Mouse (Mus musculus): Measurements from ENCODE around the gene Acat3.
"Not testable (repeated sequence)": the region's sequence is repeated elsewhere in the genome, so short reads cannot be mapped to it uniquely, and the experiment has no call there.

Acat3 gene

GRCm38 (mm10) chr17:12940151-12940805 is at the start of gene Acat3:
Gene Acat3 (minus strand): TSS chr17:12940600.
- no peak for DNase-seq (ENCODE audit: low spot score in 2 of 2)

GRCm38 (mm10) chr17:12988096-12988495 is 47.7 kb upstream of the Acat3 start:
- DNase-seq (ENCODE audit: low spot score in 2 of 2): not testable (repeated sequence)

DNA sequence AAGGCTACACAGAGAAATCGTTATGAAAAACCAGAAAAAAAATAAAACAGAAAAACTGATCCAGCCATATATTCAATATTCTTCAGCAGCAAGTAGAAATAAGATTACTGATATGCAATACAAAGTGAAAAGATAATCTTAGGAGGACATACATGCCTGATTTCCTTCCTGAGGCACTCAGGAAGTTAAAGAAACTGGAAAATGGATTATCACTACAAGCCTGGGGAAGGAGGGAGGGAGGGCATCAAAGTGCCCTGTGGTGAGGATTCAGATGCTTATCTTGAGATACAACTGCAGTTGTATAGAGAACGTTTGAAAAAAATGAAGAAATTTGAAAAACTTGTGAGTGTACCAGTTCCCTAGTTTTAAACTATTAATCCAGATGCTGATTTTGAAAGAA is 43.6 kb upstream of the Acat3 start:
- no peak for DNase-seq (ENCODE audit: low spot score in 2 of 2)

DNA sequence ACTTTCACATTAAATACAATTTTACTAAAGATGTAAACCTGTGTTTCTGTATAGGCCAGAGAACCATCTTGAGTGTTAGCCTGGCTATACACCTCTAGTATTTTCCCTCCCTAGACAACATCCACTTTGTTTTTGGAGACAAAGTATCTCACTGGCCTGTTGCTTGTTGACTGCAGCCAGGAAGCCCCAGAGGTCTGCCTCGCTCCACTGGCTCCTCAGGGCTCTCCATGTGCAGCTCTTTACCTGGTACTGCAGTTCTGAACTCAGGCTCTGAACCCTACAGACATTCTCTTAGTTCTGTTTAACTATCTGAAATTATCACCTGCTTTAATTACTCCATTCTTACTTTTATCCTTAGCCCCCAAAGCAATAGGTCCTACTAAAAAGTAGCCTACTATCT is 38.1 kb upstream of the Acat3 start:
- no peak for DNase-seq (ENCODE audit: low spot score in 2 of 2)

DNA sequence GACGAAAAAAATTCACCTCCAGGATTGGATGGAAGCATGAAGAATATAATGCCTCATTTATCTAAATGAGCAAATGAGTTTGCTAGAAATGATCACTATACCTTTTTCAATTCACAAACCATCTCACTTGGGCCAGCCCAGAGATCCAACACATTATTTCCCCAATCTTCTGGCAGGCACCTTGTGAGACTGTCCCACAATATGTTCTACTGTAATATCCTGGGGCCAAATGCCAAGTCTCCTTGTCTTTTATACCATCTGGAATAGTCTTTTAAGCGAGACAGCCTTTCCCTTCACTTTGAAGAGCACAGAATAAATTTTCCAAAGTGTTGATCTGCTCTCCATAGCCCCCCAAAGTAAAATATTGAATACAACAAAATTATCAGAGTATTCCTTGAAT is 33.5 kb upstream of the Acat3 start:
- DNase-seq (ENCODE audit: low spot score in 2 of 2): no peak

DNA sequence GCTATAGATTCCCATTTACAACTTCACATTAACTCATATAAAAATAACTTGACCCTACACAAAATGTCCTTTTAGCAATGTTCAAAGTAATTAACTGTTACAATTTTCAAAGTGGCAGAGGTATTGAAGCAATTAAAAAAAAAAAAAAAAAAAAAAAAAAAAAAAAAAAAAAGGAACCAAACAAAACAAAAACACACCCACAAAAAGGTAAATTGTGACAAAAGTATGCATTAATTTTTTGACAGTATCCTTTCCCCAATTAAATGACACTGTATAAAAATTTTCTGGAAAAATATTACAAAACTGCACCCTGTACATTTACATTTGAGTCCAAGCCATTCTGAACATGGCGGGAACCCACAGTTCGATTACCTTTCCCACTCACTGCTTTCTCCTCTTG is 26.8 kb upstream of the Acat3 start:
- no peak for DNase-seq (ENCODE audit: low spot score in 2 of 2)

DNA sequence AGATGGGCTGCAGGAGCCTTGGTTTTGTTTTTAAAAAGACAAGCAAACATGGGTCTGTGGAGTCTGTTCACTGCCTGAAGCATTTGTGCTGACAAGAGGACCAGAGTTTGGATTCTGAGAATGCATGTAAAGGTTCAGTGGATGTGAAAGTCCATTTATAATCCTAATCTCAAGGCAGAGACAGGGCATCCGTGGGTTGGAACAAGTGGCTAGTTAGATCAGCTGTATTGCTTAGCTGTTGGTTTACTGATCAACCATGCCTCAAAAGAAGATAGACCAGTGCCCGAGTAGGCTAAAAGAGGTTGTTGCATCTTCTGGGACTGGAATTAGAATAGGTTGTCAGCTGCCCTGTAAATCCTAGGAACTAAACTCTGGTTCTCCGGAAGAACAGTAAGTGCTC is 23.1 kb upstream of the Acat3 start:
- DNase-seq (ENCODE audit: low spot score in 2 of 2): no peak

DNA sequence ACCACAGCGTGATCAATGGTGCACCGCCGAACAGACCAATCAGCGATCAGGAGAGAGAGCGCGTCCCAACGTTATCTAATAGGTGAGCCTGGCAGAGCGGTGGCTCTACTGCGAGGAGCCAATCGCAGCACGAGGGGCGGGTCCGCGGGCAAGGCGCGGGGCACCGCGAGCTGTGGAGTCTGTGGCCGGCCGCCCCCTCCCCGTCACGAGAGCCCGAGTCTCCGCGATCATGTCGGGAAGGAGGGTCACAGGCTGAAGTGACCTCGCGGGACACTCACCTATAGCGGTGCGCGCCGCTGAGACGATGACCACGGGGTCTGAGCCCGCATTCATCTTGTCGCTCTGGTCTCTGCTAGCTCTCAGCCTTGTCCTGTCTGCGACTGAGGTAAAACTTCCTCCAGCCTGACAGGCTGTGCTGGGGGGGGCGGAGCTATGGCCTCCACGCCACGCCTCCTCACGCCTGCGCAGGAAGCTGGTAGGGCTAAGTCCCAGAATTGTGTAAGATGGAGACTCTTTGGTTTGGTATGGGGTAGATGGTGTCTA is 20.0 kb upstream of the Acat3 start, which contains the start of gene Acat2:
TSS of gene Acat2 (minus strand) at position 417 of the 543 bp plus-strand sequence.
- peak; percentile 94 to 96 for DNase-seq (ENCODE audit: low spot score in 2 of 2)

DNA sequence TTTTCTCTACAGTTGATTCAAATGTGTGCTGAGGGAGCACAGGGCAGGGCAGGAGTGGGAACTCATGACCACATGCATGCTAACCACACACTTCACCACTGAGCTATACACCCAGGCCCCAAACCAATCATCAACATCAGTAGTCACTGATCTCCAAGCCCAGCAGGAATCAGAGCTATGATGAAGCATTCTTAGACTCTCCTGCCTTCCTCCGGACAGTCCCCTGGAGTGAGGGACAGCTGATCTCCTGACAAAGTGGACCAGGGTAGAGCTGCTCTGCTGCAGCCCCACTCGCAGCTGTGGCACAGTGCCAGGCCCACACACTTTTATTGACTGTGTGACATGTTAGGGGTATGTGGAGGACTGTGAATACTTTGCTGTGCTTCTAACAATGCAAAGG is 19.0 kb upstream of the Acat3 start:
- not testable (repeated sequence) for DNase-seq (ENCODE audit: low spot score in 2 of 2)

GRCm38 (mm10) chr17:12956664-12957063 is 16.3 kb upstream of the Acat3 start:
- no peak for DNase-seq (ENCODE audit: low spot score in 2 of 2)

DNA sequence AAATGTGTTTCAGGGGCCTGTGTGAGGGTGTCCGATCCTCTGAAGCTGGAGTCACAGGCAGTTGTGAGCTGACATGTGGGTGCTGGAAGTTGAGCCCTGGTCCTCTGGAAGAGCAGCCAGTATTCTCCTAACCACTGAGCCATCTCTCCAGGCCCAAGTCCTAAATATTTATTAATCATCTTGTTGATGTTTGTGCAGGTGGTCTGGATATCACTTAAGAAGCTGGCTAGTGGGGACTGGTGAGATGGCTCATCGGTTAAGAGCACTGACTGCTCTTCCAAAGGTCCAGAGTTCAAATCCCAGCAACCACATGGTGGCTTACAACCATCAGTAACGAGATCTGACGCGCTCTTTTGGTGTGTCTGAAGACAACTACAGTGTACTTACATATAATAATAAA is 9.3 kb upstream of the Acat3 start:
- no peak for DNase-seq (ENCODE audit: low spot score in 2 of 2)

- no peak for DNase-seq (ENCODE audit: low spot score in 2 of 2)
These were observed 2.2 kb upstream of the Acat3 start for GRCm38 (mm10) chr17:12942459-12943162.

GRCm38 (mm10) chr17:12941543-12942260 is 1.3 kb upstream of the Acat3 start:
- DNase-seq (ENCODE audit: low spot score in 2 of 2): no peak

DNA sequence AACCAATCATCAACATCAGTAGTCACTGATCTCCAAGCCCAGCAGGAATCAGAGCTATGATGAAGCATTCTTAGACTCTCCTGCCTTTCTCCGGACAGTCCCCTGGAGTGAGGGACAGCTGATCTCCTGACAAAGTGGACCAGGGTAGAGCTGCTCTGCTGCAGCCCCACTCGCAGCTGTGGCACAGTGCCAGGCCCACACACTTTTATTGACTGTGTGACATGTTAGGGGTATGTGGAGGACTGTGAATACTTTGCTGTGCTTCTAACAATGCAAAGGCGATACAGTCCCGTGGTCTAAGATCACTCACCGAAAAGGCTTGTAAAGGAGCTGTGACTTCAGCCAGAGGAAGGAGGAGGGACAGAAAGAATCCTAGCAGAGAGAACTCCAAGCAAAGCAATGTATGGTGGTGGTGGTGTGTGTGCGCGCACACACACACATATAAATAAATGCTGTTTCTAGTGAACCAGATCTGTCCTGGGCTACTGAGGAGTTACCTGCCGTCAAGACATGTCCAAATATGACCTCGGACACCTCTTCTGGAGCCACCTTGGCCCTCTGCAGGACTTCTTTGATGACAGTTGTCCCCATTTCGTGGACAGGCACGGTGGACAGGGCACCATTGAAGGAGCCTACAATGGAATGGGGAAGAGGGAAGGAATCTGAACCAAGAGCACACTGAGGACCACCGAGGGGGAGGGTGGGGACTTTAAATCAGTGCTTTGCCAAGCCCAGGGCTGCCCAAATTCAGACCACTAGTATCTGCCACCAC is 837 bp downstream of the Acat3 start:
- DNase-seq (ENCODE audit: low spot score in 2 of 2): not testable (repeated sequence)

DNA sequence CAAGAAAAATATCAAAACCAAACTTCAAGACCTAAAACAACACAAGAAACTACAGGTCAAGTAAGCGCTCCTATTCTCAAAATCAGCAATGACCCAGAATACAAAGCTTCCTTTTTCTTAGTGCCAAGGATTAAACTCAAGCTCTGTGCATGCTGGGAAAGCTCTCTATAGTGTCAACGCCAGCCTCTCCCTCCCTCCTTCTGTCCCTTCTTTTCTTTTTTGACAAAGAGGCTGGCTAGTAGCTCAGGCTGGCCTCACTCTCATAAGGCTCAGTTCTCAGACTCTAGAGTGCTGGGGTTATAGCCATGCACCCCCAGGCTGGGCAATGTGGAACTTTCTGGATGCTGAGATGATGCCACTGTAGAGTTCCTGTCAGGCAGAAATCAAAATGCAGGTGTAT is 2.3 kb downstream of the Acat3 start:
- DNase-seq (ENCODE audit: low spot score in 2 of 2): no peak

DNA sequence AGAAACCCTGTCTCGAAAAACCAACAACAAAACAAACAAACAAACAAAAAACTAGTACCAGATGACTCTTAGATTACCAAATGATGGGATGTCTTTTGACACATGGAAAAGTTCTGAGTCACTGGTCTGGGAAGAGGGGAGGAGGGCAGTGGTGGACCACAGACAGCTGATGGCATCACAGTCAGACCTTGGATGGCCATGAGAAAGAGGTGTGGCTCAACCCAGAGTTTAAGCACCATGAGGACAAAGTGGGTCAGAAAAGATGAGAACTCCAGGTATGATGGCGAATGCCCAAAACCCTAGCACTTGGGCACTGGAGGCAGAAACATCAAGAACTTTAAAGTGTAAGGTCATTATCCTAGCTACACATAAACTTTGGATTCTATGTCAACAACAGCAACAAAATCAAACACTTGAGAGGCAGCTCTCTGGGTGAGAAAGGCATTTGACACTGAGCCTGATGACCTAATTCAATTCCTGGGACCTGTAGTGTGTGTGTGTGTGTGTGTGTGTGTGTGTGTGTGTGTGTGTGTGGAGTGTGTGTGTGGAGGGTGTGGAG is 2.9 kb downstream of the Acat3 start:
- no peak for DNase-seq (ENCODE audit: low spot score in 2 of 2)

DNA sequence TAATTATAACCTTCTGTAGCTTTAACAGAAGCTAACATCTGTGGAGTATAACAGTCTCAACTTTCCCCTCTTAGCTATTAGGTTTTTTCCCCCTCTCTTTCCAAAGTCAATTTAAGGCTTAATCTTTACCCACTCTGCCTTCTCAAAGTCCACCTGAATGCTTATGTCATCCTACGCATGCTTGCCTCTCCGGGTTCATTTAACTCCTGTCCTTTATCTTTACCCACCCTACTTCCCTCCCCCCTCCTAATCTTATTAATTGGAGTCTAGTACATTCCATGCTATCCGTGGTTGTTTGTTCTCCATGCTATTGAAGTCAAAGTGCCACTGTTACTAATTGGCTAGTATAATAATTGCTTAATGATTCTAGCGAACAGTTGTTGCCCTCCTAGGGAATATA is 4.7 kb downstream of the Acat3 start:
- DNase-seq (ENCODE audit: low spot score in 2 of 2): no peak

GRCm38 (mm10) chr17:12931576-12931975 is 8.8 kb downstream of the Acat3 start:
- DNase-seq (ENCODE audit: low spot score in 2 of 2): not testable (repeated sequence)

GRCm38 (mm10) chr17:12925703-12926180 is 14.7 kb downstream of the Acat3 start:
- no peak for DNase-seq (ENCODE audit: low spot score in 2 of 2)

DNA sequence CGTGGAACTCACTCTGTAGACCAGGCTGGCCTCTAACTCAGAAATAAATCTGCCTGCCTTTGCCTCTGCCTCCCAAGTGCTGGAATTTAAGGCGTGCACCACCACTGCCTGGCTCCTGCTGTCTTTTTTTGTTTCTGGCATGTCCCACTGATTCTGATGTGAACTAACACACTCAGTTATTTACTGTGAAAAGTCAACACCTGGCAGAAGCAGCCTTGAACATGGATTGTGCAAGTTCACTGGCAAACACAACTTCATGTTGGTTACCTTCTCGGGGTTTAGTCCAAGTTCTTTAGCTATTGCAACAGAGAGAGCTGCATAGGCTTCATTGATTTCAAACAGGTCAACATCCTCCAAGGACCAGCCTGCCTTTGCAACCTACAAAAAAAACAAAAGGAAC is 15.4 kb downstream of the Acat3 start:
- DNase-seq (ENCODE audit: low spot score in 2 of 2): no peak

GRCm38 (mm10) chr17:12921073-12921472 is 19.3 kb downstream of the Acat3 start:
- no peak for DNase-seq (ENCODE audit: low spot score in 2 of 2)

Measured in frontal cortex, postnatal 36 days (tissue).